Mouse (Mus musculus) testis, adult 2 months (tissue): Measurements from ENCODE around the gene Ssbp3. TPM values are rescaled to one million over a fixed set of nuclear protein-coding genes. Genes with fewer than 3 reads are reported as not detected.

Experiments used
- H3K27ac ChIP-seq: fragments of 200-500 bp; 2 replicates; pipeline ENCODE4 v1.5.1; 2012; ENCODE audit warnings: low read depth, low read length; ENCODE audit not compliant: control insufficient read depth, insufficient read depth
- H3K27me3 ChIP-seq: fragments of 200-500 bp; 2 replicates; pipeline ENCODE4 v1.6.1; 2012; ENCODE audit warnings: mild to moderate bottlenecking, low read length, moderate library complexity; ENCODE audit not compliant: control insufficient read depth, insufficient read depth
- H3K36me3 ChIP-seq: fragments of 200-500 bp; 2 replicates; pipeline ENCODE4 v1.6.1; 2012; ENCODE audit warnings: mild to moderate bottlenecking, low read length; ENCODE audit not compliant: control insufficient read depth, insufficient read depth
- H3K4me1 ChIP-seq: fragments of 200-500 bp; 2 replicates; pipeline ENCODE4 v1.6.1; 2012; ENCODE audit warnings: low read length; ENCODE audit not compliant: control insufficient read depth, insufficient read depth
- H3K4me3 ChIP-seq: fragments of 200-500 bp; 2 replicates; pipeline ENCODE4 v1.5.1; 2012; ENCODE audit warnings: low read depth, mild to moderate bottlenecking, low read length, moderate library complexity, mixed read lengths; ENCODE audit not compliant: control insufficient read depth
- CTCF ChIP-seq: fragments of 200-500 bp; IDR thresholded peaks from 2 replicates; pipeline ENCODE4 v1.5.1; 2012; ENCODE audit warnings: low read depth, mild to moderate bottlenecking, inconsistent platforms, low read length, moderate library complexity; ENCODE audit not compliant: control insufficient read depth, insufficient read depth, insufficient replicate concordance
- POLR2A ChIP-seq: fragments of 200-500 bp; IDR thresholded peaks from 2 replicates; pipeline ENCODE4 v1.6.1; 2012; ENCODE audit warnings: low read depth, mild to moderate bottlenecking, inconsistent platforms, low read length, moderate library complexity; ENCODE audit not compliant: control insufficient read depth
- polyA plus RNA-seq: library from polyadenylated mRNA; depleted of rRNA; stranded (reverse); fragments of >200 nt; gene quantifications from 2 replicates; pipeline ENCODE4 v1.2.3, GENCODE M21; 2012

Gene Ssbp3
- polyA plus RNA-seq, 1 experiment: 38.3 TPM

- no peak overlapping the region for H3K27ac ChIP-seq
- H3K4me3 ChIP-seq: no peak overlapping the region
- no peak for TF ChIP-seq POLR2A
- no peak for TF ChIP-seq CTCF
- no peaks in the 10 kb centered on the region for H3K27me3 ChIP-seq
- H3K4me1 ChIP-seq: no peaks in the 10 kb centered on the region; the same call in 1 of the 2 replicates
- no peaks in the 10 kb centered on the region for H3K36me3 ChIP-seq
Observed at GRCm38 (mm10) chr4:106981385-106982103, 71.0 kb downstream of the Ssbp3 start.

GRCm38 (mm10) chr4:106982344-106983121 lies 72.0 kb downstream of the Ssbp3 start:
- Histone ChIP-seq H3K36me3 (no peaks in the 10 kb centered on the region), H3K27ac (no peak overlapping the region), H3K27me3 (no peaks in the 10 kb centered on the region), H3K4me3 (no peak overlapping the region), H3K4me1 (no peaks in the 10 kb centered on the region; the same call in 1 of the 2 replicates)
- TF ChIP-seq POLR2A: no peak

DNA sequence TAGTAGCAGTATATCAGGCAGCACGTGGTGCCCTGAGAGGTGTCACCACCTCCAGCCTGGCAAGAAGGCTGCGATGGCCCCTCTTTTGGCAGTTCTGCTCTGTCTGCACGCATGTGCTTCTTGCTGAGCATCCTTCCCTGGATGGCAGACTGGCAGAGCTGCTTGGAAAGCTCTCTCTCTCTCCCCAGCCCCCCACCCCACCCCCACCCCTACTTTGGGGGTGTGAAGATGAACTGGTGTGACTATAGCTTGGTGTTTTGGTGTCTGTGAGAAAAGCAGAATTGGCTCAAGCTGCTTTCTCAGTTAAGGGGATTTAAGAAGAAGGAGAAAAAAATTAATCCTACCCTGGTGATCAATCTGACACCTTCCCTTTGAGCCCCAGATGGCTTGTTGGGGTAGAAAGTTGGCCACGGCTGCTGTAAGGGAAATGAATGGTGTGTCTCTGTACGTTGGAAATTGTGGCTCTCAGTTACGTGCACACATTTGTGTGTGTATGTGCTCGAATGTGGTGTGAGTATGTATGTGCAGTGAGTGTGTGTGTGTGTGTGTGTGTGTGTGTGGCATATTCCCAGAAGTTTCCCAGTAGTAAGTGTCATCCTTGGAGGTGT lies 73.5 kb downstream of the Ssbp3 start:
- Histone ChIP-seq H3K4me3 (no peak overlapping the region), H3K27ac (no peak overlapping the region), H3K4me1 (no peaks in the 10 kb centered on the region; the same call in 1 of the 2 replicates), H3K27me3 (no peaks in the 10 kb centered on the region), H3K36me3 (no peaks in the 10 kb centered on the region)
- no peak for TF ChIP-seq CTCF
- no peak for TF ChIP-seq POLR2A

DNA sequence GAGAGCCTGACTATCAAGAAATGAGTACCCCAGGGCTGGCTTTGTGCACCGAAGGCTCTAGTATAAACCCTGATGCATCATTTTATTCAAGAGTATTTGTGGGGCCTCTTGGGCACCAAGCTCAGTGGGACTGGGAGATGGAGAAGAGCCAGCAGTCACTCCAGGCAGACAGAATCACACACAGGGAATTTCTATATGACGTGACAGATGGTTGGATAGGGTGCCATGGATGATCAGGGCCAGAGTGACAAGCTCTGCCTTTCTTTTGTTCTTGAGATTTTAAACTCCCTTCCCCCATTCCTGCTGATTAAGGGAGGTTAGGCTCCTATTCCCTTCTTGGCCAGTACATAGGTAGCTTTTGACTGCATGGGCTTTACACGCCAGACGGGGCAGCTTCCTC lies 74.8 kb downstream of the Ssbp3 start:
- Histone ChIP-seq H3K27me3 (no peaks in the 10 kb centered on the region), H3K4me3 (no peak overlapping the region), H3K27ac (no peak overlapping the region), H3K36me3 (no peaks in the 10 kb centered on the region), H3K4me1 (no peaks in the 10 kb centered on the region; the same call in 1 of the 2 replicates)
- TF ChIP-seq POLR2A: no peak
- no peak for TF ChIP-seq CTCF

DNA sequence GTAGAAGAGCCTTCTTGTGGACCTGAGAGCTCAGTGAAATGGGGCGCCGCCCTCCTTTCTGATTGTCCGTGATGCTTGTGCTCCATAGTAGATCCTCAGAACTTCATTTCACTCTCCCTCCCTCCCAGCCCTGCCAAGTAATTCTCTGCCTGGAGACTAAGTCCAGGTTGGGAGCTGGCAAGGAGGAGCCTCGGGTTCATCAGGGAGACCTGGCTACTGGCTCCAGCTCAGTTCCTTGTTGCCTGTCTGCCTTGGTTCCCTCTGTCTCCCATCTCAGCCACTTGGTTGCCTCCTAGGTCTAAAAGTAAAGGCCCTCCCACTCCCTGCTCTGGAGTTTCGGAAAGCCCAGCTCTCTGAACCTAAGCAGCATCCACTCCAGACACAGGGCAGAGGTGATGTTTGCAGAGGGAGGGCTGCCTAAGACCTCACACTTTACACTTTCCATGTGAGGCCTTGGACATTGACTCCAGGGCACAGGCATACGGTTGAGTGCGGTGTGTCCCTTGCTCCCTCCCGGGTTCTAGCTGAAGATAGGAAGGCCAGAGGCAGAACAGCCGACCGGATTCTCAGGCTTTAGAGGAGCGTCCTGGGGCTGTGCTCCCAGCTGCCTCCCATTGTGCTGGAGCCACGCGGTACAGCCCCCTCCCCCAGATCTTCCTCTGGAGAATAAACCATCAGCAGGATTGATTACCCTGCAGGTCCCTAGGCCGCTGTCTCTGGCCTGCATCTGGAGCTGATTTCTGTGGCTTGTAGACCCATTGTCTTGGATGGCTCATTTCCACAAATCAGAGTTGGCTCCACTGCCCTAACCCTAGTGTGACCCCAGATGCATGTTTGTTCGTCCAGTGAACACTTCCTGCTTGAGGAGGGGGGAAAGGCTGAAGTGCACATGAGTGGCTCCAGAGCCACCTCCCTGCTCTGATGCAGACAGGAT lies 75.7 kb downstream of the Ssbp3 start:
- no peaks in the 10 kb centered on the region for H3K36me3 ChIP-seq
- no peaks in the 10 kb centered on the region; the same call in 1 of the 2 replicates for H3K4me1 ChIP-seq
- H3K4me3 ChIP-seq: no peak overlapping the region
- H3K27ac ChIP-seq: no peak overlapping the region
- no peak for TF ChIP-seq POLR2A
- TF ChIP-seq CTCF: no peak
- H3K27me3 ChIP-seq: no peaks in the 10 kb centered on the region

- Histone ChIP-seq H3K36me3 (no peaks in the 10 kb centered on the region), H3K4me3 (no peak overlapping the region), H3K27me3 (no peaks in the 10 kb centered on the region), H3K4me1 (no peaks in the 10 kb centered on the region; the same call in 1 of the 2 replicates), H3K27ac (no peak overlapping the region)
- TF ChIP-seq CTCF (peak; percentile 58; the same call in 1 of the 2 replicates), POLR2A (no peak)
Observed at GRCm38 (mm10) chr4:106987725-106988364, 77.3 kb downstream of the Ssbp3 start.
